Mouse (Mus musculus) thymus, postnatal 10 days (tissue): ENCODE data around the gene Mbnl3.

Experiments
- DNase-seq, 2 experiments: peaks; one replicate each; pipeline ENCODE4 v3.0.0; 2021; ENCODE audit warnings: low spot score in 2 of 2

Mbnl3 gene

GRCm38 (mm10) chrX:51206432-51206831 lies at the start of gene Mbnl3:
TSS of gene Mbnl3 (minus strand) at chrX:51206532.
- no peak for DNase-seq

DNA sequence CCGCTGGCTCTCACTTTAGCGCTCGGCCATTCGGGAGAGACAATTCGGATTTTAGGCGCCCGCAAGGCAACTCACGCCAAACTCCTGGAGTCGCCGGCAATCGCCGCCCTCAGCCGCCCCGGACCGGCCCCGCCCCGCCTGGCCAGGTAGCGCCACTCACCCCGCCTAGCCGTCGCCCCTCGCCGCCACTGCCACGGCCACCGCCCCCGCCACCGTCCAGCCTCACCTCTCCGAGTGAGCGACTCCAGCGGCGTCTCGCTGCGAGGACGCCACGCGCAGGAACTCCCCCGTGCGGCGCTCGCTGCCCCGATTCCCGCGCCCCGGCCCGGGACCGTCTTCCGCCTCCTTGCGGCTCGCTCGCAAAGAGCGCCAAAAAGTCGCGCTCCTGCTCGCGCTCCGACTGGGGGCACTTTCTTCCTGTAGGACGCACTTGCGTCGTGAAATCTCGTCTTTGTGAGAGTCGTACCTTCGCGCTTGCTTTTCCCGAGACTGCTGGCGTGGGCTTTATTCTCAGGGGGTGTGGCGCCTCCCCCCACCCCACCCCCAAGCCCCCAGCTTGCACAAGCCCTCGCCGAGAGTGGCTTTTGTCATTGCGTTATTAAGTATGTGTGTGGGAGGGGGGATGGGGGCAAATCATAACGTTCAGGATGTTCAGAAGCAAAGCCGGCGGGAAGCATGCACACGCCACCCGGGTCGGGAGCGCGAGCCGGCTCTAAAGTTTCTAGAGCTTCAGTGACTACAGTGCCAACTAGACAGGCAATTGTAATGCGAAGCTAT lies 596 bp downstream of the Mbnl3 start:
- DNase-seq, result peak; percentile 57 to 70

- DNase-seq, result peak; percentile 69
These were observed 1.4 kb downstream of the Mbnl3 start for GRCm38 (mm10) chrX:51204626-51205547.

- no peak for DNase-seq
These were observed 9.3 kb downstream of the Mbnl3 start for GRCm38 (mm10) chrX:51197012-51197411.

GRCm38 (mm10) chrX:51171914-51172313 lies 34.4 kb downstream of the Mbnl3 start:
- DNase-seq, result no peak

- DNase-seq, result peak in 1 of 2 experiments; percentile 4
These were observed 34.9 kb downstream of the Mbnl3 start for GRCm38 (mm10) chrX:51171413-51171812.

DNA sequence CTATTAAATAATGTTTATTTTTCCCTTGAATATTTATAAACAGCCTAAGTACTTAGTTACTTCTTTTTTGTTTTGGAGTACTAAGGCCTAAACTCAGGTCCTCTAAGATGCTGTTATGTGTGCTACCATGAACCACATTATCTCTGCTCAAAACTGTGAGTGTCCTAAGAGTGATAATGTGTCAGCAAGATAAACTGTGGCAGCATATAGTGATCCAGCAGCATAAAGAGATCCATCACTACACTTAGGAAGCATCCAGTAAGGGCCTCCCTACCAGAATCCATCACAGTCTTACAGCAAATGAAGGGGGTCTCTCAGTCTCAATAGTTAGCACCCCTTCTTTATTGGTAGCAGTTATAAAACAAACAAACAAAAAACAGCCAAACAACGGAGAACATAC lies 35.9 kb downstream of the Mbnl3 start:
- no peak for DNase-seq

GRCm38 (mm10) chrX:51169476-51170045 lies 36.8 kb downstream of the Mbnl3 start:
- no peak for DNase-seq

DNA sequence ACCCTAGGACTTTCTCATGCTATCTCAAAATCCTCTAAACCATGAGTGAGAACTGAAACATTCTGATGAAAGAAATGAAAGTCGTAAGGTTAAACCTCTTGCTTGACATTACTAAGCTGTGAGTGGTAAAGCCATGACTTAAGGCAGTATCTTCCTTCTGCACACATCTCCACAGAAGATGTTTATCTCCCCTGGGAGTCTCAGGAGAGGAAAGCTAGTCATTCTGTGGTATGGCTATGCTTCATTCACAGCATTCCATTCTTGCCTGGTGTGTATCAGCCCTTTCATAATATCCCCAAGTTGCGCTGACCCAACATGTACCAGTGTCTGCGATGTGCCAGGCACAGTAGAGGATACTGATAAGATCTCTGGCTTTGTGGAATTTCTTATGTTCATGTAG lies 38.4 kb downstream of the Mbnl3 start:
- no peak for DNase-seq

DNA sequence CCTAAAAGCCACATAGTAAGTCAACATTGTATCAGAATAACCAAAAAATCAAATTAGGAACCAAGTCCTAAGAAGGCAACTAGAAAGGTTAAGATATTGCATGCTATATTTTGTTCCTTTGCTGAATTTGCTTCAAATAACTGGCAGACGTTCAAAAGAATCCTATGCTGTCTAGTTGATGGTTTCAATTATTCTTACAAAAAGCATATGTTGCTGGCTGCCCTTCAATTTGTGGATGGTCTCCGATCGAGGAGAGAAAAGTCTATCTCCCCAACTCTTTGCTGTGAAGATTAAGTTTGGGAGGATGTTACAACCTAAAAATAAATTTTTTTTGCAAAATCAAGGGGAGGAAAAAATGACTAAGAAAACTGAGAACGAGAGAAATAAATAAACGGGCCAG lies 41.6 kb downstream of the Mbnl3 start:
- no peak for DNase-seq

- DNase-seq, result no peak
These were observed 57.9 kb downstream of the Mbnl3 start for GRCm38 (mm10) chrX:51148436-51148835.

DNA sequence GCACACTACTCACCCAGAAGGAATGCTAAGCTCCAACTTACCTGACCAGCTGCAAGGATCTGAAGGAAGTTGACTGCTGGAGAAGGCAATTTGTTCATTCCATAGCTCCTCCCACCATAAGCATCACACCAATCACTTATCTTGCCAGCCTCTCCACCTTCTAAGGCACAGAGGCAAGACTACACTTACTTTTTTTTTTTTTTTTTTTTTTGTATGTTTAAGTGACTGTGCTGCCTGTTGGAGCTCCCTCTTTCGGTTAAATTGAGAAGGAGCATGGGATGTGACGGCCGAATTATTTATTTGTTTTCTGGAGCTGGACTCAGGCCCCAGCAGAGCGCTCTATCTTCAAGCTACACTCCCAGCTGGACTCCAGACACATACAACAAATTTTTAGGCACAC lies 60.0 kb downstream of the Mbnl3 start:
- no peak for DNase-seq

- DNase-seq, result no peak
These were observed 66.3 kb downstream of the Mbnl3 start for GRCm38 (mm10) chrX:51140055-51140454.

DNA sequence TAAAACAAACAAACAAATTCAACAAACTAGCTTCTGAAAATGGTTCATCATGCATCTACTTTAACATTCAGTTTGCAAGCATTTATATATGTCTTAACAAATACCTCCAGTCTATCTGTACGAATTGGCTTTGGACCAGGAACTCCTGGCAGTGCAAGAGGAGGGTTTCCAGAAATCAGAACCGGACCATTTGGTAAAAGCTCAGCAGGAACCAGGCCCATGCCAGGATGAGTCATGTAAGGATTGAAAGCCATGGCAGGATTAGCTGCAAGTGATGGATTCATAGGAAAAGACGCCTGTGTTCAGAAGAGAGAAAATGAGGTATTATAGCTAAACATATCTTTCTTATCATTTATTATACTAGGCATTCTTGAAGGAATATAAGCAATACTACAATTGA lies 75.0 kb downstream of the Mbnl3 start:
- no peak for DNase-seq

DNA sequence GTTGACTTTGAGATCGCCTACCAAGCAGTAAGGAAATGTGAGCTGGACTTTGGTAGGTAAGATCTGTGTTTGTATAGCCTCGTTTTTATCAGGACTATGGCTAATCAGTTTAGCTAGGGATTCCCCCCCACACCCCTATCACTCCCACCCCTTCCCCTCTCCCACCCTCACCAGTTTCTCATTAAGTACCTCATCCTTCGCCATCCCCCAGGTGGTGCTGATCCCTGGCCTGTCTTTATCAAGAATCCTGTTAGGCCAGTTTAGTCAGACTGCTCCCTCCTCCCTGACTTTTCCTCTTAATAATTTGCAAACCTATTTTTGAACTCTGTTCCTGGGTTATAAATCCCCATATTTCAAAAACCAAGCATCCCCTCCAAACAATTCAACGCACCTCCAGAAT lies 103.6 kb downstream of the Mbnl3 start:
- DNase-seq, result no peak

DNA sequence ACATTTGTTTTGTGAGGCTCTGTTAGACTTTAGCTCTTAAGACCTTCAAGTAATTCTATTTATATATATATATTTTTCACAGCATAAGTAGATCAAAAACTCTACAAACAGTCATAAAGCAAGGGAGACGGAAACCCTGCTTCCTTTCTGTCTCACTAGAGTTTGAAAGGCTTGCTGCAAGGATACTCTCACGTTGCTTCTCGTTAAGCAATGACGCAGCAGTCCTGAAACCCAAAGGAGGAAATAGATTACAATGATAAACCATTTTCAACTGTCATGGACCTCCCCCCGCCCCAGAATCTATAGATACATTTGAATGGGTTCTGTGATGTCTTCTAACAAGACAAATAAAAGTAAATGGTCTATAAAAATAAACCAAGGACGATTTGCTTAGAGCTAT lies 121.4 kb downstream of the Mbnl3 start:
- no peak for DNase-seq

GRCm38 (mm10) chrX:51084211-51084610 lies 122.1 kb downstream of the Mbnl3 start:
- no peak for DNase-seq

- DNase-seq, result peak in 1 of 2 experiments; percentile 19
These were observed 129.6 kb downstream of the Mbnl3 start for GRCm38 (mm10) chrX:51076744-51077143.
